Mouse (Mus musculus) kidney, embryonic 15.5 days (tissue): ENCODE measurements around the gene Nupr1. TPM values are rescaled to one million over a fixed set of nuclear protein-coding genes. Genes with fewer than 3 reads are reported as not detected.

Experiments used
- ATAC-seq: fragments of 200-750 bp; cut with Nextera tagmentation; replicated peaks from 2 replicates; pipeline ENCODE4 v1.8.0; 2017; ENCODE audit warnings: moderate TSS enrichment; ENCODE audit not compliant: low FRiP score
- H3K27ac ChIP-seq: fragments of 300-500 bp; sonication (generic); 2 replicates; pipeline ENCODE4 v1.5.1; 2015; ENCODE audit warnings: mild to moderate bottlenecking, inconsistent platforms
- H3K27me3 ChIP-seq: fragments of 300-500 bp; sonication (generic); 2 replicates; pipeline ENCODE4 v1.6.1; 2015; ENCODE audit warnings: inconsistent platforms
- H3K36me3 ChIP-seq: fragments of 300-500 bp; sonication (generic); 2 replicates; pipeline ENCODE4 v1.6.1; 2015; ENCODE audit warnings: inconsistent platforms
- H3K4me1 ChIP-seq: fragments of 300-500 bp; sonication (generic); 2 replicates; pipeline ENCODE4 v1.6.1; 2015; ENCODE audit warnings: inconsistent platforms
- H3K4me2 ChIP-seq: fragments of 300-500 bp; sonication (generic); 2 replicates; pipeline ENCODE4 v1.6.1; 2015; ENCODE audit warnings: moderate library complexity, mild to moderate bottlenecking, inconsistent platforms
- H3K4me3 ChIP-seq: fragments of 300-500 bp; sonication (generic); replicated peaks from 2 replicates; pipeline ENCODE4 v1.5.1; 2015; ENCODE audit warnings: mild to moderate bottlenecking, inconsistent platforms
- H3K9ac ChIP-seq: fragments of 300-500 bp; sonication (generic); 2 replicates; pipeline ENCODE4 v1.6.1; 2015; ENCODE audit warnings: mild to moderate bottlenecking, inconsistent platforms
- H3K9me3 ChIP-seq: fragments of 300-500 bp; sonication (generic); replicated peaks from 2 replicates; pipeline ENCODE4 v1.6.1; 2016; ENCODE audit warnings: inconsistent platforms
- WGBS: fragments of 180-500 bp; shearing (Covaris S2); methylation state at CpG from one replicate; pipeline ENCODE4 v1.1.7; 2015; ENCODE audit warnings: mixed read lengths; 5-methylcytosine and 5-hydroxymethylcytosine counted together
- polyA plus RNA-seq: library from polyadenylated mRNA; unstranded; fragments of >200 nt; fragmentation: Nextera tagmentation; extraction: Ambion mirVana; gene quantifications from 2 replicates; pipeline ENCODE4 v1.2.1, GENCODE M21; 2015

Nupr1 gene
- polyA plus RNA-seq, result 9.7 and 13.6 TPM in 2 replicates

DNA sequence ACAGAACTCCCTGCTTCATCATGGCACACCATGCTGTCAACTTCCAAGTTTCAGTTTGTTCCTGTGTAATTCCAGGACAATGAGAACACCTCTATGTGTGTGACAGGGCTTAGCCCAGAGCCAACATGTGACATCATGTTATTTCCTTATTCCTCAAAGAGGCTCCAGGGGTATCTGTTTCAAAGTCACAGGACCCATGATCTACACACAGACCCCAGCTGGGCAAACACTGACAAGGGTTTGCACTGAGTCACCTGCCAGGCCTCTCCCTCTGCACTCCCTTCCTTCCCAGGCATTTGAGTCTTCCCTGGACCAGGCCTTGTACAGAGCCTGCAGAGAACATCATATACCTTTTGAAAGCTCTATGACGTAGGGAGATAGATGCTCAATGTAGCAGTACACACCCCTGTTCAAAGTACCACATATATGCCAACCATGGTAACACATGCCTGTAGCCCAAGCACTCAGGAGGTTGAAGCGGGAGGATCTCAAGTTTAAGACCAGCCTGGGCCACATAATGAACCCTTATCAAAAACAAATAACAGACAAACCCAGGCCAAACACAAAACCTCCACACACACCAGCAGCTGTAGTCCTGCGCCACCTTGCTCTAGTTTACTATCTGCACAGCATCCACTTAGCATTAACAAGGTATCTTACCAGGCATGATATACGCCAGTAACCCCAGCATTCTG is at the start of gene Nupr1:
Nupr1 (minus strand) TSS at position 38 of the 695 bp plus-strand sequence.
- WGBS, result 90% methylated on average over 4 of the region's 4 CpGs
- Histone ChIP-seq H3K9me3 (no peaks in the 10 kb centered on the region), H3K4me3 (no peak within 1 kb of the TSS), H3K4me1 (peaks cover 8% of the 10 kb centered on the region; the same call in 1 of the 2 replicates), H3K36me3 (no peaks in the 10 kb centered on the region), H3K9ac (no peak within 1 kb of the TSS), H3K4me2 (no peak within 1 kb of the TSS), H3K27me3 (no peaks in the 10 kb centered on the region), H3K27ac (no peak within 1 kb of the TSS)
- ATAC-seq, result no peak

DNA sequence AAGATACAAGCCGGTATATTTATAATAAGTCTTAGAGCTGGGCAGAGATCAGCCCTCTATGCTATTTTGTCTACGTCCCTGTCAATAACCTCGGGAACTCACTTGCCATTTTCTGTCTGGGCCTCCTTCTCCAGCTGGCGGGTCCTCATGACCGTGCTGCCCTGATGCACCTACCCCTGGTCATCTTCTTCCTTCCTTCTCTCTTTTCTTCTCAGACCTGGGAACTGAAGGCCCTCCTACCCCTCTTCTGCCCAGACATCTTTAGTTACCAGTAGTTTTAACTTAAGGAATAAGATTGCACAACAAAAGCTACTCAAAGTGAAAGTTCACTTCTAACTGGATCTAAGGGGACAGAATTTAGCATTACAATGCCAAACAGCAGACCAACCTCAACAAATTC is 49.0 kb upstream of the Nupr1 start:
- H3K4me1 ChIP-seq, result 0 out of 2 replicates have a peak, but pooled peaks cover 12% of the 10 kb centered on the region
- H3K9me3 ChIP-seq, result no peaks in the 10 kb centered on the region
- no peak overlapping the region for H3K4me2 ChIP-seq
- H3K4me3 ChIP-seq, result no peak overlapping the region
- no peak overlapping the region for H3K9ac ChIP-seq
- H3K27ac ChIP-seq, result no peak overlapping the region
- no peaks in the 10 kb centered on the region for H3K27me3 ChIP-seq
- ATAC-seq, result no peak
- WGBS, result 92% methylated on average over 5 of the region's 5 CpGs
- H3K36me3 ChIP-seq, result peaks cover 9% of the 10 kb centered on the region

DNA sequence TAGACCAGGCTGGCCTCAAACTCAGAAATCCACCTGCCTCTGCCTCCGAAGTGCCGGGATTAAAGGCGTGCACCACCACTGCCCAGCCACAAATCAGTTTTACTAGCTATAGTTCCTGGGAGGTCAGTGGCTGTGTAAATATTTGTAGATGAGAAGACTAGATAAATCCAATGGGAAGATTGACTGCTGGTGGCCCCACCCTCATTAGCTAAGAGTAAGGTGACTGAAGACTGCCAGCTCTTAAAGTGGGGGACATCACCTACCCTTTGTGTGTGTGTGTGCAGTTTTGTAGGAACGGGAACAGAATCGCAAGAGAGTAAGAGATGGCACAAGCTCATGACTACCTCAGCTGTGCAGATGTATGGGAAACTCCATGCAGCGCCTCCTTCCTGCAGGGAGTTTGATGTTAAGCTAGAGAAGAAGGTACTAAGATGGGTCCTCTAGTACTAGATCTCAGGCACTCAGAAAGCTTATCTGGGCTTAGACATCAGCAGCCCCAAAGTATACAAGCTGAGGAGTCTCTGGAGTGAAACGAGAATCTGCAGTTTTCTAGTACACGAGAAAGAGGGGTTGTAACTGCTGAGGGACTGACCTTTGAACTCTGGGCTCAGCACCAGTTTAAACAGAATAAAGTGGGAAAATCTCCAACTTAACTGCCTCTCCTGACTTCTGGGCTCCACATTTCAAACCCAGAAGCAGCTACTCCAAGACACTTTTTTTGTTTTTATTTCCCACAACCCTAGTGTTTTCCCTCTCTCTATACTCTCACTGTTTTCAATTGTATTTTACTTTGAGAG is 48.1 kb upstream of the Nupr1 start:
- 0 out of 2 replicates have a peak, but pooled peaks cover 12% of the 10 kb centered on the region for H3K4me1 ChIP-seq
- 61% methylated on average over 8 of the region's 8 CpGs for WGBS
- ATAC-seq, result no peak

DNA sequence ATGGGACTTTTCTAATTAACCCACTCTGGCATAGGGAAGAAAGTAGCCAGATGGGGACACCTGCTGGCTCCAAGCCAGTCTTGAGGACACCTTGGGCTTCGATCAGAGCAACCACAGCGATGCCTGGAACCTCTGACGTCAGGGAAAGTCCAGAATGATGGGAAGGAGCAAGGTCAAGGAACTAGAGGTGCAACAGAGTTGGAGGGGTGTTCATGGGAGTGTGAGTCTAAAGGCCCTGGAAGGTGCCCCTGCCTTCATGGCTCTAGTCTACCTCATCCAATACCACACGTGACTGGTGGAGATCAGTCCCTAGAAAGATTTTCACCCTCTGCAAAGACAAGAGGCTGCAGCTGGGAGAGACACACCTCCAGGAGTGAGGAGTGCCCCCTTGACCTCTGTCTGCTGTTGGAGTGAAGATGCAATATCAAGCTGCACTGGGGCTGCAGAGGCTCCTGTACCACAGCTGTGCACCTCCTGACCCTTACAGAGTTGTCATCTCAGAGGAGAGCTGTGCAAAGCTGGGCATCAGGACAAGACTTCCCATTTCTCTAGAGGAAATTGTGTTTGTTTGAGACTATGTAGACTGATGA is 46.1 kb upstream of the Nupr1 start:
- 81% methylated on average over 4 of the region's 4 CpGs for WGBS

More for the DNA sequence above, 48.1 kb upstream of the Nupr1 start:
- H3K36me3 ChIP-seq, result peaks cover 14% of the 10 kb centered on the region
- no peak overlapping the region for H3K27ac ChIP-seq
- no peak overlapping the region for H3K4me2 ChIP-seq
- H3K9me3 ChIP-seq, result no peaks in the 10 kb centered on the region
- no peak overlapping the region for H3K4me3 ChIP-seq
- no peaks in the 10 kb centered on the region for H3K27me3 ChIP-seq
- no peak overlapping the region for H3K9ac ChIP-seq

DNA sequence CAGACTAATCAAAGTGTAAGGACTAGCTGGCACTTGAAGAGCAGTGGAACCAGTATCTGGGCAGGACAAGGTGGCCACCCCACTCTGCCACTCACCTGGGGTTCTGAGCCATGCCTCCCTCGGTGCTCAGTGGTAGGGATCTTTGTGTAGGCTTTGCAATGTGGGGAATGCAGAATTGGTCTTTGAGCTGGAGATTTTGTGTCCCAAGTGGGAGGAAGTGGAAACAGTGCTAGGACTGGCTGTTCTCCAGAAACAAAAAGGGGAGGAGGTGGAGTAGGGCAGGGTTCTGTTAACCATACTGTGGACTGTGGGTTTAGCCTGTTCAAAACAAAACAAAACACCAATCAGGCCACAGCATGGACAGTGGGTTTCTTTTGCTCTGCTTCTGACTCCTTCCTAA is 45.5 kb upstream of the Nupr1 start, which contains the start of gene Sult1a1:
Sult1a1 (minus strand) TSS at position 226 of the 400 bp plus-strand sequence.
- Histone ChIP-seq H3K36me3 (peaks cover 37% of the 10 kb centered on the region), H3K4me3 (no peak within 1 kb of the TSS), H3K27me3 (no peaks in the 10 kb centered on the region), H3K4me1 (0 out of 2 replicates have a peak, but pooled peaks cover 12% of the 10 kb centered on the region), H3K9ac (no peak within 1 kb of the TSS), H3K9me3 (no peaks in the 10 kb centered on the region), H3K4me2 (peak within 1 kb of the TSS; percentile 24; the same call in 1 of the 2 replicates), H3K27ac (peak within 1 kb of the TSS; percentile 57)
- 61% methylated on average over 1 of the region's 1 CpGs for WGBS
- no peak for ATAC-seq

More for the DNA sequence above, 46.1 kb upstream of the Nupr1 start:
- no peak overlapping the region for H3K4me2 ChIP-seq
- H3K4me1 ChIP-seq, result 0 out of 2 replicates have a peak, but pooled peaks cover 12% of the 10 kb centered on the region
- peaks cover 32% of the 10 kb centered on the region for H3K36me3 ChIP-seq
- no peaks in the 10 kb centered on the region for H3K9me3 ChIP-seq
- no peaks in the 10 kb centered on the region for H3K27me3 ChIP-seq
- H3K9ac ChIP-seq, result no peak overlapping the region
- H3K4me3 ChIP-seq, result no peak overlapping the region
- no peak overlapping the region for H3K27ac ChIP-seq
- ATAC-seq, result no peak

DNA sequence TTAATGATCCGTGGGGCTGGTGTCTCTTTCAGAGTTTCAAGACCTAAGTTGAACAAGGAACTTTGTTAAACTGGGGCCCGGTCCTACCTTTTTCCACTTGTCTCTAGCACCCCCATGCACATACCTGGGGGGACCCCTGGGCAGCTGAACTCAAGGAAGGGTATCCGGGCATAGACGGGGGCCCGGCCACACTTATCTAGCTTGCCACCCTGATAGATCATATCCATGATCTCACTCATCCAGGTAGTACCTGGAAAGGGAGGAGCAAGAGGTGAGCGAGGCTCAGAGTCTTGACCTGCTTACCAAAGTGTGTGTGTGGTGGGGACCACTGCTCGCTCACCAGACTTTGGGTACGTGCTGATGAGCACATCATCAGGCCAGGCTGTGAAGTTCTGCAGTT is 44.4 kb upstream of the Nupr1 start:
- H3K4me1 ChIP-seq, result 0 out of 2 replicates have a peak, but pooled peaks cover 12% of the 10 kb centered on the region
- H3K27me3 ChIP-seq, result no peaks in the 10 kb centered on the region
- H3K36me3 ChIP-seq, result peaks cover 48% of the 10 kb centered on the region
- no peak for ATAC-seq
- no peak overlapping the region for H3K27ac ChIP-seq
- H3K9ac ChIP-seq, result no peak overlapping the region
- no peaks in the 10 kb centered on the region for H3K9me3 ChIP-seq
- 93% methylated on average over 8 of the region's 8 CpGs for WGBS
- no peak overlapping the region for H3K4me3 ChIP-seq
- H3K4me2 ChIP-seq, result no peak overlapping the region

DNA sequence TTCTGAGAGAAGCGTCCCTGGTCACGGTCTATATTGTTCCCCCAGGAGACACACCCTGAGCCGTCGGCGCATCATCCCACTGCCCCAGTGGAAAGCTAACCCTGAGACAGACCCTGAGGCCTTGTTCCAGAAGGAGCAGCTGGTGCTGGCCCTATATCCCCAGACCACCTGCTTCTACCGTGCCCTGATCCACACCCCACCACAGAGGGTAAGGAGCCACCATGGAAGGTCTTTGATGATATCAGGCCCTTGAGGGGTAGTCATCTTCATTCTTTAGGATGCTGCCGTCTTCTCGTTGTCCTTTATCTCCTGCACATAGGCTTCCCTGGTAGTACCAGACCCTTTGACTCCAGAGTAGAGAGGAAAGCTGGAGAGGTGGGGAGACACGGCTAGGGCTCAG is 41.5 kb upstream of the Nupr1 start:
- no peak for ATAC-seq
- H3K9me3 ChIP-seq, result no peaks in the 10 kb centered on the region
- no peaks in the 10 kb centered on the region for H3K27me3 ChIP-seq
- no peak overlapping the region for H3K9ac ChIP-seq
- H3K27ac ChIP-seq, result no peak overlapping the region
- H3K36me3 ChIP-seq, result peaks cover 67% of the 10 kb centered on the region
- H3K4me3 ChIP-seq, result no peak overlapping the region
- H3K4me2 ChIP-seq, result no peak overlapping the region
- WGBS, result 94% methylated on average over 9 of the region's 9 CpGs
- 0 out of 2 replicates have a peak, but pooled peaks cover 7% of the 10 kb centered on the region for H3K4me1 ChIP-seq

DNA sequence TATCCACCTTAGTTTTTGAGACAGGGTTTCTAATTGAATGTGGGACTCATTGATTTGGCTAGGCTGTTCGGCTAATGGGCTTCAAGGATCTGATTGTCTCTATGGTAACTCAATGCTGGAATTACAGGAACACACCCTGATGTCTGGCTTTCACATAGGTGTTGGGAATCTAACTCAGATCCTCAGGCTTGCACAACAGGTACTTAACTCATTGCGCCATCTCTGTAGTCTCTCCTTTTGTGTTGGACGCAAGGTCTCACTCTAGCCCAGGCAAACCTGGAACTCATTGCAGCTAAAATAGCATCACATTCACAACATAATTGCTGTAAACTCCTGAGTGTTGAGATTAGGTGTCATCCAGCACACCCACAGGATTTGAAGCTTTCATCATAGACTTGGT is 39.5 kb upstream of the Nupr1 start:
- Histone ChIP-seq H3K27me3 (no peaks in the 10 kb centered on the region), H3K9me3 (no peaks in the 10 kb centered on the region), H3K4me2 (no peak overlapping the region), H3K27ac (no peak overlapping the region), H3K9ac (no peak overlapping the region), H3K36me3 (peaks cover 79% of the 10 kb centered on the region), H3K4me3 (no peak overlapping the region), H3K4me1 (no peaks in the 10 kb centered on the region)
- WGBS, result 86% methylated on average over 3 of the region's 3 CpGs
- ATAC-seq, result no peak

DNA sequence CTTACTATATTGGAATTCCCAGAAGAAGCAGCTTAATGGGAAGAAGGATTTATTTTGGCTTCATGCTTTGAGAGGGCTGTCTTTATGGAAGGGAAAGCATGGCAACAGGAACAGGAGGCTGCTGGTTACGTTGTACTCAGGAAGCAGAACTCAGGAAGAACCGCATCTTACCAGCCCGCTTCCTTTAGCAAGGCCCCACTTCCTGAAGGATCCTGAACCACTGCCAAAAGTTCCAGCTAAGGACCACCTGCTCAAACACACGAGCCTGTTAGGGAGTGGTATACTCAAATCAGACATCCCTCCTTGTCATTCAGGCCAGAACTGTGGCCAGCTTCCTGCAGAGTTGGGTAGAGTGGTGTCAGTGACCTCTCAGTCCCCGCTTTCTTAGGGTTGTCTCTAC is 37.8 kb upstream of the Nupr1 start:
- no peak overlapping the region for H3K4me2 ChIP-seq
- H3K9ac ChIP-seq, result no peak overlapping the region
- 67% methylated on average over 5 of the region's 5 CpGs for WGBS
- peak overlapping the region; percentile 33 for H3K27ac ChIP-seq
- peaks cover 83% of the 10 kb centered on the region for H3K36me3 ChIP-seq
- H3K27me3 ChIP-seq, result no peaks in the 10 kb centered on the region
- H3K4me3 ChIP-seq, result no peak overlapping the region
- H3K9me3 ChIP-seq, result no peaks in the 10 kb centered on the region
- ATAC-seq, result no peak
- H3K4me1 ChIP-seq, result no peaks in the 10 kb centered on the region

DNA sequence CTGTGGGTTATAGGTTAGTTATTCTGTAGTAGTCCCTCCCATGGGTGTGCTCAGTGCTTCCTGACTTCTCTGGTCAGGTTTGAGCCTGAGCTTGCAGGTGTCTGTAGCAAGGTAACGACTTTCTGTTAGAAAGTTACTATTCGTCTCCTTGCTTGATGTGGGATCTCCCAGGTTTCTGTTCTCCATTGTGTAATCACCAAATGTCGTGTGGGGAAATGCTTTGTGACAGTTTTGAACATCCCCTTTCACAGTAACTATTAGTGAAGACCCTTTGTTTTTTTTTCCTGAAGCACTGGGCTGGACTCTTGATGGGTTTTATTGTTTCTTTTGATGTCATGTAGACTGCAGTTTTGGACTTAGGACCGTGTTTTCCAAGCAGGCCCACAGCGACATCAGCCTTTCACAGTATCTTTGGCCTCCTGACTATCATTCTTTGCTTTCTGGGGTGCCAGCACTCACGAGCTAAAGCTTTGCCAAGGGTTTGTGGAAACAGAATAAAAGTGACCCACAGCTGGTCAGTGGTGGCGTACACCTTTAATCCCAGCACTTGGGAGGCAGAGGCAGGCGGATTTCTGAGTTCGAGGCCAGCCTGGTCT is 36.9 kb upstream of the Nupr1 start:
- no peaks in the 10 kb centered on the region for H3K4me1 ChIP-seq
- H3K27me3 ChIP-seq, result no peaks in the 10 kb centered on the region
- 78% methylated on average over 9 of the region's 9 CpGs for WGBS
- H3K4me2 ChIP-seq, result no peak overlapping the region
- no peak overlapping the region for H3K4me3 ChIP-seq
- no peak overlapping the region for H3K9ac ChIP-seq
- ATAC-seq, result no peak
- H3K9me3 ChIP-seq, result no peaks in the 10 kb centered on the region
- H3K36me3 ChIP-seq, result peaks cover 79% of the 10 kb centered on the region
- H3K27ac ChIP-seq, result peak overlapping the region; percentile 33

DNA sequence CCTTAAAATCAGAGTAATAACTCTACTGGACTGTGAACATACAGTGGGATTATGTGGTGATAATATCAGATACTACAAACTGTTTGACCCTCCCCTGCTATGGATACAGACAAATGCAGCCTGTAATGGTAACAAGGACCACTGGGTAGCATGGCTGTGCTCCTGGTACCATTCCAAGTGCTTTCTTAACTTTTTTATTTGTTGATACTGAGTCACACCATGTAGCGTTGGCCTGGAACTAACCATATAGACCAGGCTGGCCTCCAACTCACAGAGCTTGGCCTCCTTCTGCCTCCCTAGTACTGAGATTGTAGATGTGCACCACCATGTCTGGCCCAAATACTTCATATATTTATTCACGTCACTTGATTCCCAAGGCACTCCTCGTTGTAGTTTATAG is 34.6 kb upstream of the Nupr1 start:
- 92% methylated on average over 3 of the region's 3 CpGs for WGBS
- Histone ChIP-seq H3K9me3 (no peaks in the 10 kb centered on the region), H3K4me3 (no peak overlapping the region), H3K36me3 (peaks cover 66% of the 10 kb centered on the region), H3K27me3 (no peaks in the 10 kb centered on the region), H3K27ac (no peak overlapping the region), H3K4me1 (no peaks in the 10 kb centered on the region), H3K4me2 (no peak overlapping the region), H3K9ac (no peak overlapping the region)
- no peak for ATAC-seq
